Mouse (Mus musculus) adrenal gland, adult 2 months (tissue): ENCODE measurements at regions not wholly inside any gene's neighbourhood (a gene's known extent, or its start where the extent isn't known, plus 50 kb on each side); places are given as distances from the start of the nearest gene placed in this dataset.

Experiments
- DNase-seq: peaks from one replicate; pipeline ENCODE4 v3.0.0; 2021

GRCm38 (mm10) chr3:102386091-102386490 lies 83.6 kb upstream of the Ngf start:
- no peak for DNase-seq

- DNase-seq: no peak
Measured at GRCm38 (mm10) chr3:102384596-102384995, 85.1 kb upstream of the Ngf start.

- DNase-seq: peak; percentile 23
Measured at GRCm38 (mm10) chr3:102383671-102384070, 86.0 kb upstream of the Ngf start.

- no peak for DNase-seq
Measured at GRCm38 (mm10) chr3:102381683-102382082, 88.0 kb upstream of the Ngf start.

GRCm38 (mm10) chr3:102374381-102375060 lies 95.2 kb upstream of the Ngf start:
- DNase-seq: no peak

- DNase-seq: no peak
Measured at GRCm38 (mm10) chr3:102372205-102372899, 97.4 kb upstream of the Ngf start.

- peak; percentile 75 for DNase-seq
Measured at GRCm38 (mm10) chr3:102366188-102366587, 103.5 kb upstream of the Ngf start.

- no peak for DNase-seq
Measured at GRCm38 (mm10) chr3:102364326-102364935, 105.3 kb upstream of the Ngf start.

- DNase-seq: no peak
Measured at GRCm38 (mm10) chr3:102360732-102361280, 108.9 kb upstream of the Ngf start.

GRCm38 (mm10) chr3:102358801-102359200 lies 110.9 kb upstream of the Ngf start:
- DNase-seq: no peak

- DNase-seq: no peak
Measured at GRCm38 (mm10) chr3:102357062-102357610, 112.6 kb upstream of the Ngf start.

GRCm38 (mm10) chr3:102355352-102355751 lies 114.4 kb upstream of the Ngf start:
- no peak for DNase-seq

- DNase-seq: no peak
Measured at GRCm38 (mm10) chr3:102354771-102355170, 114.9 kb upstream of the Ngf start.

- no peak for DNase-seq
Measured at GRCm38 (mm10) chr3:102353277-102353900, 116.3 kb upstream of the Ngf start.

GRCm38 (mm10) chr3:102346077-102346476 lies 123.6 kb upstream of the Ngf start:
- no peak for DNase-seq

- DNase-seq: no peak
Measured at GRCm38 (mm10) chr3:102345291-102345690, 124.4 kb upstream of the Ngf start.

GRCm38 (mm10) chr3:102340731-102341130 lies 129.0 kb upstream of the Ngf start:
- no peak for DNase-seq

GRCm38 (mm10) chr3:102337881-102338280 lies 131.8 kb upstream of the Ngf start:
- no peak for DNase-seq

- DNase-seq: no peak
Measured at GRCm38 (mm10) chr3:102336184-102336583, 131.7 kb upstream of the Vangl1 start.

GRCm38 (mm10) chr3:102335146-102335545 lies 130.7 kb upstream of the Vangl1 start:
- DNase-seq: peak; percentile 36

- DNase-seq: no peak
Measured at GRCm38 (mm10) chr3:102332221-102332620, 127.7 kb upstream of the Vangl1 start.

- no peak for DNase-seq
Measured at GRCm38 (mm10) chr3:102319331-102319730, 114.8 kb upstream of the Vangl1 start.
